Mouse (Mus musculus): Measurements from ENCODE around the gene Wfdc2. TPM values are rescaled to one million over a fixed set of nuclear protein-coding genes. Genes with fewer than 3 reads are reported as not detected.

Gene Wfdc2
- polyA plus RNA-seq, 1 experiment from 2014 or later = 6.2 TPM

DNA sequence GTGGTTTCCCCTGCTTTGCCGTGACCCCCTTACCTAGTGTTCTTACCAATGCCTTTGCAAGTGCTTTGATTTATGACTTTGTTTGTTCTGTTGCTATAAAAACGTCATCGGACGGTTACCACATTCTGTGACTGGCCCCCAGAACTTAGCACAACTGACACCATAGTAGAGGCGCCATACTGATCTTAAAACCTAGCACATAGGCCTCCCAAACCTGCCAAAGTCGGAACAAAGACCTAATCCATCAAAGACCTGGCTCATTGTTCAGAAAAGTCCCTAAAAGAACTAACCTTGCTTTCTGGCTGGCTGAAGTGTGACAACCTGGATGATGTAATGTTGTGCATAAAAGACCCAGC is 43.1 kb upstream of the Wfdc2 start:
- H3K4me2 ChIP-seq (ENCODE audit: low read length) = no peak overlapping the region
- H3K27me3 ChIP-seq (ENCODE audit: control insufficient read depth, insufficient read depth, low read length) = peaks cover 14% of the 10 kb centered on the region
- H3K27ac ChIP-seq (replicated peaks in 1 of 2; ENCODE audit: control insufficient read depth in 1 of 2, insufficient read depth in 1 of 2, low read depth in 2 of 2, low read length in 2 of 2) = no peak overlapping the region; a peak in 1 of 4 replicates
- no peaks in the 10 kb centered on the region for H3K36me3 ChIP-seq (ENCODE audit: control insufficient read depth, insufficient read depth, low read length)
- H3K4me1 ChIP-seq (ENCODE audit: control insufficient read depth in 2 of 2, insufficient read depth in 2 of 2, low read length in 2 of 2) = peaks cover 2 to 6% of the 10 kb centered on the region in 2 experiments; a peak in 3 of 4 replicates
- no peak overlapping the region for H3K4me3 ChIP-seq (ENCODE audit: control insufficient read depth in 1 of 2, insufficient read depth in 1 of 2, low read depth in 1 of 2, low read length in 2 of 2)
- H3K9me3 ChIP-seq (ENCODE audit: control insufficient read depth, low read length) = peaks cover 5% of the 10 kb centered on the region; the same call in 1 of the 2 replicates
- no peak overlapping the region for H3K9ac ChIP-seq (ENCODE audit: low read length)
- 73% methylated on average over 6 of the region's 6 CpGs for WGBS
- ATAC-seq (ENCODE audit: insufficient number of reproducible peaks, insufficient read depth, low FRiP score, low read depth) = no peak

DNA sequence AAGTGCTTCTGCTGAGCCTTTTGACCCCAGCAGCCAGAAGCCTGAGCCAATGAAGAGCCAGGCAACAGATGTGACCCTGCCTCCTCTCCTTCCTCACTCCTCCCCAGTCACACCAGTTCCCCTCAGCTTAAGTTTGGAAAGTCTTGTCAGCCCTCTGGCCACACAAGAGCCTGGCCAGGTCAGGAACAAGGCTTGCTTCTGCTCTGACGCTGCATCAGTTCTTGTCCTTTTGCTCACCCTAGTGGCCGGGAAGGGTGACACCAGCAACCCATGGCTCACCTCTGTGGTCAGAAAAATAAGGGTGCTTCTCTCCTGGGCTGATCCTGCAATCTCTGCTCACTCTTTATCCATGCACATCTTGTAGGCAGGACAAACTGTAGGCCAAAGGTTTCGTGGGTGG is 41.4 kb upstream of the Wfdc2 start:
- Histone ChIP-seq H3K4me3 (ENCODE audit: control insufficient read depth in 1 of 2, insufficient read depth in 1 of 2, low read depth in 1 of 2, low read length in 2 of 2) (no peak overlapping the region), H3K27me3 (ENCODE audit: control insufficient read depth, insufficient read depth, low read length) (peaks cover 14% of the 10 kb centered on the region), H3K36me3 (ENCODE audit: control insufficient read depth, insufficient read depth, low read length) (no peaks in the 10 kb centered on the region), H3K4me1 (ENCODE audit: control insufficient read depth in 2 of 2, insufficient read depth in 2 of 2, low read length in 2 of 2) (peaks cover 2 to 6% of the 10 kb centered on the region in 2 experiments; a peak in 2 of 4 replicates), H3K27ac (replicated peaks in 1 of 2; ENCODE audit: control insufficient read depth in 1 of 2, insufficient read depth in 1 of 2, low read depth in 2 of 2, low read length in 2 of 2) (no peak overlapping the region), H3K9me3 (ENCODE audit: control insufficient read depth, low read length) (peaks cover 7% of the 10 kb centered on the region), H3K9ac (ENCODE audit: low read length) (no peak overlapping the region), H3K4me2 (ENCODE audit: low read length) (no peak overlapping the region)
- WGBS = 8% methylated on average over 3 of the region's 3 CpGs
- ATAC-seq (ENCODE audit: insufficient number of reproducible peaks, insufficient read depth, low FRiP score, low read depth) = peak; percentile 39; the same call in 1 of the 2 replicates

DNA sequence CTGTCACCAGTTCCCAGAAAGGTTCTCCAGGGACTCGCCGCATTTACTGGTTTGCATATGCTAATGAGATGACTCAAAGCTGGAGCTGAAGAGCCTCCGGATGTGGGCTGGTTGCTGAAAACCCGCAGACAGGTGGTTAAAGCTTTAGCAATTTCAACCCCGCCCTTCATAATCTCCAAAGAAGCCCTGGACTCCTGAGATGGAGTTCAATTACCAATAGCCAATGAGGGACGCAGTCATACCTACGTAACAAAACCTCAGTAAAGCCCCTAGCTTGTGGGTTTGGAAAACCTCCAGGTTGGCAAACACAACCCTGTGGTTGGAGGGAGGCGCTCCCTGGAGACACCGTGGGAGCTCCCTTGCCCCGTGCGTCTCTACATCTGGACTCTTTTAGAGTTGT is 40.4 kb upstream of the Wfdc2 start:
- no peak overlapping the region for H3K4me2 ChIP-seq (ENCODE audit: low read length)
- 11% methylated on average over 11 of the region's 11 CpGs for WGBS
- no peak overlapping the region for H3K4me3 ChIP-seq (ENCODE audit: control insufficient read depth in 1 of 2, insufficient read depth in 1 of 2, low read depth in 1 of 2, low read length in 2 of 2)
- ATAC-seq (ENCODE audit: insufficient number of reproducible peaks, insufficient read depth, low FRiP score, low read depth) = no peak
- H3K9me3 ChIP-seq (ENCODE audit: control insufficient read depth, low read length) = peaks cover 13% of the 10 kb centered on the region
- peaks cover 2 to 6% of the 10 kb centered on the region in 2 experiments; a peak in 2 of 4 replicates for H3K4me1 ChIP-seq (ENCODE audit: control insufficient read depth in 2 of 2, insufficient read depth in 2 of 2, low read length in 2 of 2)
- H3K9ac ChIP-seq (ENCODE audit: low read length) = no peak overlapping the region
- H3K36me3 ChIP-seq (ENCODE audit: control insufficient read depth, insufficient read depth, low read length) = no peaks in the 10 kb centered on the region
- peaks cover 14% of the 10 kb centered on the region for H3K27me3 ChIP-seq (ENCODE audit: control insufficient read depth, insufficient read depth, low read length)
- no peak overlapping the region for H3K27ac ChIP-seq (replicated peaks in 1 of 2; ENCODE audit: control insufficient read depth in 1 of 2, insufficient read depth in 1 of 2, low read depth in 2 of 2, low read length in 2 of 2)

DNA sequence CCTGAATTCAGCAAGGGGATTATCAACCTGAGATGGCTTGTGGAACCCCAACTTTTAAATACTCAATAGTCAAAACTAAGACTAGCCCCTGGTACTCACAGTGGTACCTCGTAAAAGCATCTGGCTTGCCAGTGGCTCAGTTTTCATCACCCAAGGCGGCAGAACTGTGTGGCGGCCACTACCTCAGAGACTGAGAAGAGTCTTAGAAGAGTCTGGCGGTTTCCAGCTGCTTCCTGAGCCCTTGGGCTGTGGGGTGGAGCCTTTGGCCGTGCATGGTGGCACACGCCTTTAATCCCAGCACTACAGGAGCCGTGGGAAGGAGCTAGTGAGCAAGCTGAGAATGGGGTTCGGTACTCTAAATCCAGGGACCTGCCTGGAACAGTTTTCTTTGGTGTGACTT is 39.9 kb upstream of the Wfdc2 start:
- H3K4me2 ChIP-seq (ENCODE audit: low read length) = no peak overlapping the region
- peaks cover 2 to 6% of the 10 kb centered on the region in 2 experiments; a peak in 2 of 4 replicates for H3K4me1 ChIP-seq (ENCODE audit: control insufficient read depth in 2 of 2, insufficient read depth in 2 of 2, low read length in 2 of 2)
- H3K27me3 ChIP-seq (ENCODE audit: control insufficient read depth, insufficient read depth, low read length) = peaks cover 14% of the 10 kb centered on the region
- H3K27ac ChIP-seq (replicated peaks in 1 of 2; ENCODE audit: control insufficient read depth in 1 of 2, insufficient read depth in 1 of 2, low read depth in 2 of 2, low read length in 2 of 2) = no peak overlapping the region
- no peaks in the 10 kb centered on the region for H3K36me3 ChIP-seq (ENCODE audit: control insufficient read depth, insufficient read depth, low read length)
- WGBS = 25% methylated on average over 8 of the region's 8 CpGs
- no peak for ATAC-seq (ENCODE audit: insufficient number of reproducible peaks, insufficient read depth, low FRiP score, low read depth)
- H3K9ac ChIP-seq (ENCODE audit: low read length) = no peak overlapping the region
- H3K9me3 ChIP-seq (ENCODE audit: control insufficient read depth, low read length) = peaks cover 13% of the 10 kb centered on the region
- H3K4me3 ChIP-seq (ENCODE audit: control insufficient read depth in 1 of 2, insufficient read depth in 1 of 2, low read depth in 1 of 2, low read length in 2 of 2) = no peak overlapping the region

DNA sequence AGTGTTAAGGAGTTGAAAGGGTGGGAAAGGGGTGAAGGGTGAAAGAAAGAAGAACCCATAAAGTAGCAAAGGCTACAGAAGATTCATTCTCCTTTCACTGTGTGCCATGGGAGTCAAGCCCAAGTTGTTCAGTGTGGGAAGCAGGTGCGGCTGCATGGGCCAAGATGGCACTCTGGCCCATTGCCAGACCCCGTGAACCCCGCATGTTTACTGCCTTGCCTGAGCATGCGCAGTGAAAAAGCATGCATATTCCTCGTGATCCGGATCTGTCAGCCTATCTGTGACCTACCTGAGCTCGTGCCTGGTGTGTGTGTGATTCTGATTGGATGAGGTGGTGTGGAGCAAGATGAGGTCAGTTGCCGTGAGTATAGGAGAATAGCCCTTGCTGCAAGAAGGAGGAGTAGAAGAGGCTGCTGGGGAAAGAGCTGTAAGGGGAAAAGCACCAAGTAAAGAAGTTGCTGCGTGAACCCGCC is 38.9 kb upstream of the Wfdc2 start:
- Histone ChIP-seq H3K27ac (replicated peaks in 1 of 2; ENCODE audit: control insufficient read depth in 1 of 2, insufficient read depth in 1 of 2, low read depth in 2 of 2, low read length in 2 of 2) (no peak overlapping the region), H3K9ac (ENCODE audit: low read length) (no peak overlapping the region), H3K36me3 (ENCODE audit: control insufficient read depth, insufficient read depth, low read length) (no peaks in the 10 kb centered on the region), H3K27me3 (ENCODE audit: control insufficient read depth, insufficient read depth, low read length) (peaks cover 14% of the 10 kb centered on the region), H3K9me3 (ENCODE audit: control insufficient read depth, low read length) (peaks cover 13% of the 10 kb centered on the region), H3K4me3 (ENCODE audit: control insufficient read depth in 1 of 2, insufficient read depth in 1 of 2, low read depth in 1 of 2, low read length in 2 of 2) (no peak overlapping the region), H3K4me1 (ENCODE audit: control insufficient read depth in 2 of 2, insufficient read depth in 2 of 2, low read length in 2 of 2) (peaks cover 2 to 6% of the 10 kb centered on the region in 2 experiments; a peak in 2 of 4 replicates), H3K4me2 (ENCODE audit: low read length) (no peak overlapping the region)
- ATAC-seq (ENCODE audit: insufficient number of reproducible peaks, insufficient read depth, low FRiP score, low read depth) = no peak
- 74% methylated on average over 10 of the region's 10 CpGs for WGBS

DNA sequence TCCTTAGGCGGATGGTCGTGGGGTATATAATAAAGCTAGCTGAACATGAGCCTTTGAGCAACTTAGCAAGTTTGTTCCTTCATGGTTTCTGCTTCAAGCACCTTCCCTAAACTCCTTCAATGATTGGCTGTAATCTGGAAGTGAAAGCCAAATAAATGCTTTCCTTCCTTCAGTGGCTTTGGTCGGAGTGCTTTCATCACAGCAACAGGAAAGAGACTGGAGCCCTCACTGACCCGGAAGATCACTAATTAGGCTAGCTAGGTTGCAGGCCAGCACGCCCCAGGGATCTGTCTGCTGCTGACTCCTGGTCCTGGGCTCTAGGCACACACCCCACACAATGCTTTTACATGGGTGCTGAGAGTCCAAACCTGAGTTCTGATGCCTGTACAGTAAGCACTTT is 33.7 kb upstream of the Wfdc2 start:
- ATAC-seq (ENCODE audit: insufficient number of reproducible peaks, insufficient read depth, low FRiP score, low read depth) = no peak
- H3K4me1 ChIP-seq (ENCODE audit: control insufficient read depth in 2 of 2, insufficient read depth in 2 of 2, low read length in 2 of 2) = no peaks in the 10 kb centered on the region
- 54% methylated on average over 5 of the region's 5 CpGs for WGBS
- no peak overlapping the region for H3K4me3 ChIP-seq (ENCODE audit: control insufficient read depth in 1 of 2, insufficient read depth in 1 of 2, low read depth in 1 of 2, low read length in 2 of 2)
- no peak overlapping the region for H3K9ac ChIP-seq (ENCODE audit: low read length)
- no peaks in the 10 kb centered on the region for H3K27me3 ChIP-seq (ENCODE audit: control insufficient read depth, insufficient read depth, low read length)
- H3K9me3 ChIP-seq (ENCODE audit: control insufficient read depth, low read length) = peaks cover 7% of the 10 kb centered on the region
- H3K4me2 ChIP-seq (ENCODE audit: low read length) = no peak overlapping the region
- H3K27ac ChIP-seq (replicated peaks in 1 of 2; ENCODE audit: control insufficient read depth in 1 of 2, insufficient read depth in 1 of 2, low read depth in 2 of 2, low read length in 2 of 2) = no peak overlapping the region
- H3K36me3 ChIP-seq (ENCODE audit: control insufficient read depth, insufficient read depth, low read length) = no peaks in the 10 kb centered on the region

DNA sequence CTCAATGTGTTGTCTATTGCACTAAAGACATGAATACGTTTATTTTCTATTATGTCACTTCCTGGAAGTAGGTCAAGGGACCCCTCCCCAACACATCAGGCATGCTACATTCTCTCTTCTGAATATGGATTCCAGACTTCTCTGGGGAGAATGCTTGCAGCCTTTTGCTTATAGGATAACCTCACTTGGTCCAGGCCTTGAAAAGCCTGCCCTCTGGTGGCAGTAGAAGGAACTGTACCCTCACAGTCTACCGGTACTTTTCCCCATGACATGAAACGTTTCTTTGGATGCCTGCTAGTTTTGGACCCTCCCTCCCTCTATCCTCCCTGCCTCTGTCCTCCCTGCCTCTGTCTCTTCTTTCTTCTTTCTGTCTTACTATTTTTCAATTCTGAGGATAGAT is 31.0 kb upstream of the Wfdc2 start:
- Histone ChIP-seq H3K4me2 (ENCODE audit: low read length) (no peak overlapping the region), H3K27ac (replicated peaks in 1 of 2; ENCODE audit: control insufficient read depth in 1 of 2, insufficient read depth in 1 of 2, low read depth in 2 of 2, low read length in 2 of 2) (no peak overlapping the region), H3K27me3 (ENCODE audit: control insufficient read depth, insufficient read depth, low read length) (no peaks in the 10 kb centered on the region), H3K36me3 (ENCODE audit: control insufficient read depth, insufficient read depth, low read length) (no peaks in the 10 kb centered on the region), H3K4me1 (ENCODE audit: control insufficient read depth in 2 of 2, insufficient read depth in 2 of 2, low read length in 2 of 2) (no peaks in the 10 kb centered on the region), H3K9ac (ENCODE audit: low read length) (no peak overlapping the region), H3K4me3 (ENCODE audit: control insufficient read depth in 1 of 2, insufficient read depth in 1 of 2, low read depth in 1 of 2, low read length in 2 of 2) (no peak overlapping the region), H3K9me3 (ENCODE audit: control insufficient read depth, low read length) (peaks cover 4% of the 10 kb centered on the region; the same call in 1 of the 2 replicates)
- 4% methylated on average over 3 of the region's 3 CpGs for WGBS
- ATAC-seq (ENCODE audit: insufficient number of reproducible peaks, insufficient read depth, low FRiP score, low read depth) = no peak

DNA sequence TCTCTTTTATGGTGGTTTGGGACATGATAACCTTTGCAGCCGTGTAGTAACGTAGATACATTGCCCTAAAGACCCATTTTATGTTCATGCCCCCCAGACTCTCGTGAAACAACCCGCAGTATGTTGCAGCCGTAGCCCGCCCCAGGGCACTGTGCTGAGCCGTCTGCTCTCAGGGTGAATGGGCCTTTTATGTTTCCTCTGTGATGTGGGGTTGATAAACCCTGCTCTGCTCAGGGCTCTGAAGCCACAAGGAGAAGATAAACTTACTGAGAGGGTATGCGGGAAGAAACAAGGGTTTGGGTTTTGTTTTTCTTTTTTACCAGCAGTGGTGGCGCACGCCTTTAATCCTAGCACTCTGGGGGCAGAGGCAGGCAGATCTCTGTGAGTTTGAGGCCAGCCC is 27.9 kb upstream of the Wfdc2 start:
- 70% methylated on average over 10 of the region's 10 CpGs for WGBS
- Histone ChIP-seq H3K4me1 (ENCODE audit: control insufficient read depth in 2 of 2, insufficient read depth in 2 of 2, low read length in 2 of 2) (no peaks in the 10 kb centered on the region), H3K27me3 (ENCODE audit: control insufficient read depth, insufficient read depth, low read length) (no peaks in the 10 kb centered on the region), H3K36me3 (ENCODE audit: control insufficient read depth, insufficient read depth, low read length) (no peaks in the 10 kb centered on the region), H3K27ac (replicated peaks in 1 of 2; ENCODE audit: control insufficient read depth in 1 of 2, insufficient read depth in 1 of 2, low read depth in 2 of 2, low read length in 2 of 2) (no peak overlapping the region), H3K9me3 (ENCODE audit: control insufficient read depth, low read length) (no peaks in the 10 kb centered on the region), H3K4me2 (ENCODE audit: low read length) (no peak overlapping the region), H3K4me3 (ENCODE audit: control insufficient read depth in 1 of 2, insufficient read depth in 1 of 2, low read depth in 1 of 2, low read length in 2 of 2) (no peak overlapping the region), H3K9ac (ENCODE audit: low read length) (no peak overlapping the region)
- ATAC-seq (ENCODE audit: insufficient number of reproducible peaks, insufficient read depth, low FRiP score, low read depth) = no peak
